Mouse (Mus musculus): ENCODE measurements around the gene Gm5072.
"Not testable (repeated sequence)": the region's sequence is repeated elsewhere in the genome, so short reads cannot be mapped to it uniquely, and the experiment has no call there.

DNA sequence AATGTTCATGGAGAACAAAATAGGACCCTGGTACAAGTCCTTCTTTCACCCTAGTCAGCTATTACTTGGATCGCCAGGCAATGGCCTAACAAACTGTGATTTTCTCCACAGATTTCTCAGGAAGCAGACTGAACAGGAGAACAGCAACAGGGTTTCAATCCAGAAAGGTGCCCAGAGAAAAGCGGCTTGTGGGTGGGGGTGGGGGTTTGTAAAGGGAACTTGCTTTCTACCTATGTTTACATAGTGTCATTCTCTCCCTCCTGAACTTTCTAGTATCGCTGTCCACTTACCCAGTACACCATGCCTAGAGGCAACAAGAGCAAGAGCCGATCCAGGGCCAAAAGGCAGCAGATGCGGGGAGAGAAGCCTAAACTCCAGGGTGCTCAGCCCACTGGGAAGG lies at the start of gene Gm5072:
- not testable (repeated sequence) for TF ChIP-seq CTCF (IDR thresholded peaks at IDR 0.05; ENCODE audit: low read depth, low read length); POLR2A (IDR thresholded peaks at IDR 0.05; ENCODE audit: extremely low read depth, insufficient read depth, low read length)
